ENCODE assay signal across 8 mouse cellular contexts in genomic region chr1:136132386-136133201, GRCm38 (mm10). TPM values are rescaled to one million over a fixed set of nuclear protein-coding genes. Genes with fewer than 3 reads are reported as not detected.
DNase-seq lines count a peak whose midpoint lies in the region; ATAC-seq lines count a peak whose summit lies in the region.

No protein-coding gene starts in this region.

- no peaks in the 10 kb centered on the region for H3K9me3 ChIP-seq in kidney, embryonic 15.5 days (replicated peaks)
- H3K9me3 ChIP-seq in embryonic facial prominence, embryonic 12.5 days = no peaks in the 10 kb centered on the region
- no peaks in the 10 kb centered on the region for H3K9me3 ChIP-seq in intestine, embryonic 16.5 days (ENCODE audit: control insufficient read depth, low read length)
- H3K9me3 ChIP-seq in neural tube, embryonic 15.5 days (replicated peaks) = no peaks in the 10 kb centered on the region

- H3K4me2 ChIP-seq in kidney, embryonic 15.5 days = peak overlapping the region; percentile 99
- H3K4me2 ChIP-seq in embryonic facial prominence, embryonic 12.5 days (replicated peaks) = peak overlapping the region; percentile 78
- H3K4me2 ChIP-seq in intestine, embryonic 16.5 days (ENCODE audit: low read depth, low read length) = peak overlapping the region; percentile 97
- peak overlapping the region; percentile 72 for H3K4me2 ChIP-seq in neural tube, embryonic 15.5 days

- peak overlapping the region; percentile 73 for H3K4me3 ChIP-seq in kidney, embryonic 15.5 days (replicated peaks)
- H3K4me3 ChIP-seq in embryonic facial prominence, embryonic 12.5 days = peak overlapping the region; percentile 78
- H3K4me3 ChIP-seq in intestine, embryonic 16.5 days (ENCODE audit: low read length) = peak overlapping the region; percentile 95
- H3K4me3 ChIP-seq in neural tube, embryonic 15.5 days (replicated peaks) = peak overlapping the region; percentile 94

- H3K27me3 ChIP-seq in kidney, embryonic 15.5 days = peaks cover 12% of the 10 kb centered on the region
- no peaks in the 10 kb centered on the region for H3K27me3 ChIP-seq in embryonic facial prominence, embryonic 12.5 days
- H3K27me3 ChIP-seq in intestine, embryonic 16.5 days (replicated peaks; ENCODE audit: control insufficient read depth, insufficient read depth, low read length) = no peaks in the 10 kb centered on the region
- H3K27me3 ChIP-seq in neural tube, embryonic 15.5 days (replicated peaks) = no peaks in the 10 kb centered on the region

- peak overlapping the region; percentile 71 for H3K9ac ChIP-seq in kidney, embryonic 15.5 days
- H3K9ac ChIP-seq in embryonic facial prominence, embryonic 12.5 days = peak overlapping the region; percentile 80
- H3K9ac ChIP-seq in intestine, embryonic 16.5 days (ENCODE audit: low read depth, low read length) = peak overlapping the region; percentile 89
- H3K9ac ChIP-seq in neural tube, embryonic 15.5 days (replicated peaks) = peak overlapping the region; percentile 97

- no peak overlapping the region for H3K27ac ChIP-seq in kidney, embryonic 15.5 days
- no peak overlapping the region for H3K27ac ChIP-seq in embryonic facial prominence, embryonic 12.5 days
- peak overlapping the region; percentile 72; the same call in 1 of the 2 replicates for H3K27ac ChIP-seq in intestine, embryonic 16.5 days (ENCODE audit: low read length)
- H3K27ac ChIP-seq in neural tube, embryonic 15.5 days (replicated peaks) = peak overlapping the region; percentile 95

- 41% methylated on average over 10 of the region's 10 CpGs for WGBS in kidney, embryonic 15.5 days
- 26% methylated on average over 10 of the region's 10 CpGs for WGBS in embryonic facial prominence, embryonic 12.5 days
- WGBS in intestine, embryonic 16.5 days = 40% methylated on average over 10 of the region's 10 CpGs
- 18% methylated on average over 10 of the region's 10 CpGs for WGBS in neural tube, embryonic 15.5 days

- ATAC-seq in kidney, embryonic 15.5 days (replicated peaks; ENCODE audit: low FRiP score) = no peak
- ATAC-seq in embryonic facial prominence, embryonic 12.5 days (ENCODE audit: insufficient number of reproducible peaks, insufficient read depth, low FRiP score, low TSS enrichment) = no peak
- ATAC-seq in intestine, embryonic 16.5 days = no peak
- peak; percentile 12; the same call in 1 of the 2 replicates for ATAC-seq in neural tube, embryonic 15.5 days (ENCODE audit: low FRiP score)

- no peak for DNase-seq in kidney, postnatal 25 days
- no peak for DNase-seq in ovary, postnatal 10 days (ENCODE audit: low spot score)
- no peak for DNase-seq in T-cell, adult 2 months (ENCODE audit: low spot score)
- DNase-seq in layer of hippocampus, postnatal 14 days (ENCODE audit: low spot score in 2 of 2) = no peak

- no peaks in the 10 kb centered on the region for H3K36me3 ChIP-seq in kidney, embryonic 15.5 days
- H3K36me3 ChIP-seq in embryonic facial prominence, embryonic 12.5 days = no peaks in the 10 kb centered on the region
- H3K36me3 ChIP-seq in intestine, embryonic 16.5 days (ENCODE audit: control insufficient read depth, insufficient read depth, low read length) = no peaks in the 10 kb centered on the region
- no peaks in the 10 kb centered on the region for H3K36me3 ChIP-seq in neural tube, embryonic 15.5 days

- peaks cover 95% of the 10 kb centered on the region for H3K4me1 ChIP-seq in kidney, embryonic 15.5 days
- H3K4me1 ChIP-seq in embryonic facial prominence, embryonic 12.5 days = peaks cover 88% of the 10 kb centered on the region
- H3K4me1 ChIP-seq in intestine, embryonic 16.5 days (ENCODE audit: control insufficient read depth, insufficient read depth, low read length) = peaks cover 83% of the 10 kb centered on the region
- peaks cover 80% of the 10 kb centered on the region for H3K4me1 ChIP-seq in neural tube, embryonic 15.5 days

RNA-seq across cellular contexts. Expression of gene Kif21b, which starts 1.4 kb away (rescaled TPM):
- 2.0 and 2.5 TPM in 2 replicates for polyA plus RNA-seq in kidney, embryonic 15.5 days (2015; fragmentation: Nextera tagmentation; extraction: Ambion mirVana)
- 8.6 and 9.7 TPM in 2 replicates for polyA plus RNA-seq in embryonic facial prominence, embryonic 12.5 days (2016; fragmentation: Nextera tagmentation; extraction: Ambion mirVana)
- polyA plus RNA-seq in intestine, embryonic 16.5 days (2015; fragmentation: Nextera tagmentation; extraction: Ambion mirVana) = 4.3 and 4.8 TPM in 2 replicates
- polyA plus RNA-seq in neural tube, embryonic 15.5 days (2015; fragmentation: Nextera tagmentation; extraction: Ambion mirVana) = 32.3 and 37.1 TPM in 2 replicates
- 100 to 1,000 TPM in 1 of 2 experiments, 10 to 100 TPM in 1; 98.6 to 105 TPM for total RNA-seq in layer of hippocampus, postnatal 14 days (2021)

Comparison
In these comparisons a context has a peak if more than half of its experiments do, and no peak if none do; other contexts are left out.
1. H3K27ac ChIP-seq: peak in intestine, embryonic 16.5 days (single experiment) and neural tube, embryonic 15.5 days (single experiment); none in kidney, embryonic 15.5 days (single experiment) and embryonic facial prominence, embryonic 12.5 days (single experiment).
2. Peak in every context shown above with its lines, with median percentiles within 50 percentile points of each other: H3K4me2 ChIP-seq, H3K4me3 ChIP-seq and H3K9ac ChIP-seq.